Mouse (Mus musculus) kidney, adult 2 months (tissue): ENCODE measurements around the gene Raph1.

Experiments used
- CTCF ChIP-seq: fragments of 200-500 bp; conservative IDR thresholded peaks from 2 replicates; pipeline ENCODE4 v1.5.1; 2011; ENCODE audit warnings: low read depth, mild to moderate bottlenecking, control low read depth, low read length, moderate library complexity, mixed read lengths; ENCODE audit not compliant: insufficient read depth, insufficient read length
- POLR2A ChIP-seq: fragments of 200-500 bp; IDR thresholded peaks from one replicate; pipeline ENCODE4 v1.6.1; 2011; ENCODE audit warnings: low read depth, low read length, control low read depth

- TF ChIP-seq POLR2A (no peak), CTCF (no peak)
Measured at GRCm38 (mm10) chr1:60596386-60597320, 29.7 kb upstream of the Raph1 start.
